Mouse (Mus musculus) MEL (cell line): Measurements from ENCODE around the gene Cldn3. TPM values are rescaled to one million over a fixed set of nuclear protein-coding genes. Genes with fewer than 3 reads are reported as not detected.
A peak's percentile ranks its signal among the peaks of the same experiment; 100 is the strongest.

Experiments used
- DNase-seq: peaks from one replicate; pipeline ENCODE4 v3.0.0; 2011; ENCODE audit warnings: low read depth, low spot score
- H3K27ac ChIP-seq: 2 replicates; pipeline ENCODE4 v1.5.1; 2012; ENCODE audit warnings: low read depth, mild to moderate bottlenecking, control low read depth, low read length, moderate library complexity; ENCODE audit not compliant: control insufficient read depth
- H3K27me3 ChIP-seq, 2 experiments: fragments of 150-350 bp in 1 of 2; sonication (generic) in 1 of 2; 2 replicates each; pipeline ENCODE4 v1.6.1; 2012; ENCODE audit warnings: low read length in 2 of 2, mild to moderate bottlenecking in 2 of 2, improper control_type of control experiment in 1 of 2, moderate library complexity in 1 of 2; ENCODE audit not compliant: insufficient read depth in 2 of 2, control insufficient read depth in 1 of 2
- H3K36me3 ChIP-seq, 2 experiments: 2 replicates each; pipeline ENCODE4 v1.6.1; 2012 to 2014; ENCODE audit warnings: low read length in 2 of 2, improper control_type of control experiment in 1 of 2, inconsistent platforms in 1 of 2, mild to moderate bottlenecking in 1 of 2; ENCODE audit not compliant: insufficient read depth in 2 of 2, control insufficient read depth in 1 of 2
- H3K4me1 ChIP-seq, 2 experiments: fragments of 150-350 bp in 1 of 2; sonication (generic) in 1 of 2; 2 replicates each; pipeline ENCODE4 v1.6.1; 2012; ENCODE audit warnings: low read length in 2 of 2, improper control_type of control experiment in 1 of 2, mild to moderate bottlenecking in 1 of 2; ENCODE audit not compliant: insufficient read depth in 2 of 2, control insufficient read depth in 1 of 2
- H3K4me3 ChIP-seq, 2 experiments: fragments of 150-350 bp in 1 of 2; sonication (generic) in 1 of 2; 2 replicates each; pipeline ENCODE4 v1.5.1; 2012; ENCODE audit warnings: low read depth in 2 of 2, low read length in 2 of 2, mild to moderate bottlenecking in 2 of 2, moderate library complexity in 2 of 2, control low read depth in 1 of 2, improper control_type of control experiment in 1 of 2; ENCODE audit not compliant: control insufficient read depth in 1 of 2, insufficient read depth in 1 of 2
- H3K79me2 ChIP-seq: 2 replicates; pipeline ENCODE4 v1.6.1; 2012; ENCODE audit warnings: mild to moderate bottlenecking, low read length, moderate library complexity; ENCODE audit not compliant: control insufficient read depth, poor library complexity, insufficient read depth
- H3K9ac ChIP-seq: 2 replicates; pipeline ENCODE4 v1.6.1; 2012; ENCODE audit warnings: low read depth, mild to moderate bottlenecking, control low read depth, low read length, moderate library complexity; ENCODE audit not compliant: control insufficient read depth, poor library complexity, severe bottlenecking
- H3K9me3 ChIP-seq: fragments of 150-350 bp; sonication (generic); replicated peaks from 2 replicates; pipeline ENCODE4 v1.6.1; 2012; ENCODE audit warnings: mild to moderate bottlenecking, low read length, improper control_type of control experiment, moderate library complexity; ENCODE audit not compliant: insufficient read depth
- BHLHE40 ChIP-seq: IDR thresholded peaks from 2 replicates; pipeline ENCODE4 v1.6.1; 2012; ENCODE audit warnings: low read depth, mild to moderate bottlenecking, inconsistent platforms, low read length, improper control_type of control experiment, borderline replicate concordance
- CHD1 ChIP-seq: IDR thresholded peaks from 2 replicates; pipeline ENCODE4 v1.6.1; 2012; ENCODE audit warnings: low read depth, mild to moderate bottlenecking, inconsistent platforms, low read length, improper control_type of control experiment
- CHD2 ChIP-seq: IDR thresholded peaks from 2 replicates; pipeline ENCODE4 v1.6.1; 2011; ENCODE audit warnings: low read length, improper control_type of control experiment
- E2F4 ChIP-seq: IDR thresholded peaks from 2 replicates; pipeline ENCODE4 v1.6.1; 2011; ENCODE audit warnings: low read depth, low read length, improper control_type of control experiment, borderline replicate concordance
- EP300 ChIP-seq, 2 experiments: IDR thresholded peaks; 2 replicates each; pipeline ENCODE4 v1.6.1; 2011; ENCODE audit warnings: improper control_type of control experiment in 2 of 2, low read length in 2 of 2, low read depth in 1 of 2, mild to moderate bottlenecking in 1 of 2
- ETS1 ChIP-seq: IDR thresholded peaks from 2 replicates; pipeline ENCODE4 v1.6.1; 2012; ENCODE audit warnings: low read depth, mild to moderate bottlenecking, inconsistent platforms, low read length, improper control_type of control experiment, moderate library complexity
- GATA1 ChIP-seq: IDR thresholded peaks from 2 replicates; pipeline ENCODE4 v1.6.1; 2011; ENCODE audit warnings: low read depth, low read length, improper control_type of control experiment
- HCFC1 ChIP-seq: IDR thresholded peaks from 2 replicates; pipeline ENCODE4 v1.6.1; 2012; ENCODE audit warnings: low read depth, mild to moderate bottlenecking, inconsistent platforms, low read length, improper control_type of control experiment, moderate library complexity
- JUND ChIP-seq: IDR thresholded peaks from 2 replicates; pipeline ENCODE4 v1.6.1; 2011; ENCODE audit warnings: low read depth, mild to moderate bottlenecking, improper control_type of control experiment, low read length
- MAFK ChIP-seq: IDR thresholded peaks from 2 replicates; pipeline ENCODE4 v1.6.1; 2011; ENCODE audit warnings: low read depth, mild to moderate bottlenecking, low read length, improper control_type of control experiment, borderline replicate concordance
- MAZ ChIP-seq: IDR thresholded peaks from 2 replicates; pipeline ENCODE4 v1.6.1; 2012; ENCODE audit warnings: low read depth, mild to moderate bottlenecking, inconsistent platforms, low read length, improper control_type of control experiment
- MXI1 ChIP-seq: IDR thresholded peaks from 2 replicates; pipeline ENCODE4 v1.6.1; 2011; ENCODE audit warnings: mild to moderate bottlenecking, low read depth, low read length, improper control_type of control experiment
- MYB ChIP-seq: IDR thresholded peaks from 2 replicates; pipeline ENCODE4 v1.6.1; 2011; ENCODE audit warnings: mild to moderate bottlenecking, low read depth, low read length, improper control_type of control experiment
- POLR2AphosphoS2 ChIP-seq: IDR thresholded peaks from 2 replicates; pipeline ENCODE4 v1.6.1; 2011; ENCODE audit warnings: low read length, improper control_type of control experiment
- RCOR1 ChIP-seq: IDR thresholded peaks from 2 replicates; pipeline ENCODE4 v1.6.1; 2012; ENCODE audit warnings: low read depth, mild to moderate bottlenecking, inconsistent platforms, low read length, improper control_type of control experiment
- SIN3A ChIP-seq: IDR thresholded peaks from 2 replicates; pipeline ENCODE4 v1.6.1; 2012; ENCODE audit warnings: low read length, improper control_type of control experiment, inconsistent platforms
- TAL1 ChIP-seq: IDR thresholded peaks from 2 replicates; pipeline ENCODE4 v1.6.1; 2012; ENCODE audit warnings: mild to moderate bottlenecking, inconsistent platforms, low read length, moderate library complexity, mixed read lengths
- TBP ChIP-seq: IDR thresholded peaks from 2 replicates; pipeline ENCODE4 v1.8.0; 2011; ENCODE audit warnings: low read depth, low read length, improper control_type of control experiment
- TCF12 ChIP-seq: IDR thresholded peaks from 2 replicates; pipeline ENCODE4 v1.6.1; 2014; ENCODE audit warnings: low read depth, mild to moderate bottlenecking, inconsistent platforms, low read length, improper control_type of control experiment, moderate library complexity
- USF1 ChIP-seq: IDR thresholded peaks from 2 replicates; pipeline ENCODE4 v1.6.1; 2014; ENCODE audit warnings: low read depth, mild to moderate bottlenecking, inconsistent platforms, low read length, improper control_type of control experiment, moderate library complexity
- ZKSCAN1 ChIP-seq: IDR thresholded peaks from 2 replicates; pipeline ENCODE4 v1.6.1; 2012; ENCODE audit warnings: low read depth, mild to moderate bottlenecking, inconsistent platforms, low read length, improper control_type of control experiment, moderate library complexity
- ZMIZ1 ChIP-seq: IDR thresholded peaks from 2 replicates; pipeline ENCODE4 v1.6.1; 2012; ENCODE audit warnings: low read depth, mild to moderate bottlenecking, inconsistent platforms, low read length, improper control_type of control experiment, moderate library complexity
- ZNF384 ChIP-seq: IDR thresholded peaks from 2 replicates; pipeline ENCODE4 v1.6.1; 2012; ENCODE audit warnings: low read depth, mild to moderate bottlenecking, inconsistent platforms, low read length, improper control_type of control experiment
- polyA plus RNA-seq, 2 experiments: library from polyadenylated mRNA; stranded (reverse) in 1 of 2; unstranded in 1 of 2; fragments of >175 nt in 1 of 2; fragments of >200 nt in 1 of 2; gene quantifications; 2 replicates each; pipeline versions ENCODE4 v1.2.1 to v1.2.4; 2012; ENCODE audit warnings: low replicate concordance in 2 of 2, low read depth in 1 of 2; ENCODE audit not compliant: insufficient read length in 2 of 2, insufficient read depth in 1 of 2, missing spikeins in 1 of 2
- total RNA-seq: library from RNA; depleted of rRNA; stranded (reverse); fragments of 300-350 nt; gene quantifications from 2 replicates; pipeline ENCODE4 v1.2.3, GENCODE M21; 2012

The Cldn3 gene
- total and polyA plus RNA-seq, 3 experiments, result 1.1 TPM; not detected in 2

GRCm38 (mm10) chr5:135025899-135026298 lies 39.9 kb downstream of the Cldn3 start:
- no peak for DNase-seq
- H3K4me3 ChIP-seq, result no peak overlapping the region
- H3K79me2 ChIP-seq, result peaks cover 2% of the 10 kb centered on the region; the same call in 1 of the 2 replicates
- H3K9ac ChIP-seq, result no peak overlapping the region
- no peaks in the 10 kb centered on the region for H3K27me3 ChIP-seq
- H3K27ac ChIP-seq, result no peak overlapping the region
- no peaks in the 10 kb centered on the region for H3K9me3 ChIP-seq
- peaks cover 12 to 36% of the 10 kb centered on the region in 2 experiments for H3K4me1 ChIP-seq
- TF ChIP-seq USF1 (no peak), ZNF384 (no peak), JUND (no peak), TAL1 (no peak), RCOR1 (no peak), MXI1 (no peak), ZMIZ1 (no peak), SIN3A (no peak), BHLHE40 (no peak), EP300 (IDR thresholded peaks at IDR 0.05; ENCODE audit: low read depth in 1 of 2, low read length in 2 of 2) (no peak), MYB (no peak), ZKSCAN1 (no peak), CHD1 (no peak), CHD2 (no peak), MAFK (no peak), POLR2AphosphoS2 (no peak), E2F4 (no peak)
- TF ChIP-seq, all 39 proteins: peak for 0
- H3K36me3 ChIP-seq, result peaks cover 0 to 22% of the 10 kb centered on the region in 2 experiments; a peak in 2 of 4 replicates

DNA sequence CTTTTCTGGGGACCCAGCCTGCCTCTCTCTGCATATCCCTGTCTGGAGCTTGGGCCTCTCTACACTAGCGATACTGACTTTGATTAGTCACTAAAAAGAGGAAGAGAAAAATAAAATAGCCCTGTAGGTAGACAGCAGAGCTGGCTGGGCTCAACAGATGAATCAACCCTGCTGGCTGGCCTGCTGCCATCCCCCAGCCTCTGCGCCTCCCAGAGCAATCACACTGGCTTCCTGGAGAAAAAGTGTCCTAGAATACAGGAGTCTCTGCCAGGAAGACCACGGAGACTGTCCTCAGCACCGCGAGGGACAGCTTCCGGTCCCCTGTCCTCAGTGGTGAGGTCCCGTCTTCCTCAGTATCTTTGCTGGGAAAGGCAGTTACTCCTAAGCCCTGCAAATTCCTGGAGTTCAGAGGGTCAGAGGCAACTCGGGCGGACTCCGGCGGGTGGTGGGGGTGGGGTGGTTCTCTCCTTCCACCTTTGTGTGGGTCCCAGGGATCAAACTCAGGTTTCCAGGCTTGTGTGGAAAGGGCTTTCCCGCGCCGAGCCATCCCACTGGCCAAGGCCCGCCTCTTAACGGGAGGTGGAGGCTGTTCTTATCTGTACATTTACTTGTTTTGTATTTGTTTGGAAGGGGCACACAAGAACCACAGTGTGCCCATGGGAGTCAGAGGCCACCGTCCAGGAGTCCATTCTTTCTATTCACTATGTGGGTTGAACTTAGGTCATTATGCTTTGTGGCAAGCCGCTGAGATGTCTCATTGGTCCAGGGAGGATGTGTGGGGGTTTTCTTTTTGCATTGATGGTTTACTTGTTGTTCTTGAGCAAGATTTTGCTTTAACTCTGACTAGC lies 43.2 kb downstream of the Cldn3 start:
- H3K27ac ChIP-seq, result peak overlapping the region; percentile 57

More for the DNA sequence above, 43.2 kb downstream of the Cldn3 start:
- peaks cover 12 to 31% of the 10 kb centered on the region in 2 experiments for H3K4me1 ChIP-seq
- no peaks in the 10 kb centered on the region for H3K9me3 ChIP-seq
- peak overlapping the region; percentile 40; the same call in 1 of the 2 replicates for H3K9ac ChIP-seq
- peaks cover 0 to 20% of the 10 kb centered on the region in 2 experiments; a peak in 2 of 4 replicates for H3K36me3 ChIP-seq
- peak; percentile 90 for DNase-seq
- H3K4me3 ChIP-seq, result peak overlapping the region in 1 of 2 experiments; percentile 42; a peak in 2 of 4 replicates
- no peaks in the 10 kb centered on the region for H3K27me3 ChIP-seq
- H3K79me2 ChIP-seq, result no peaks in the 10 kb centered on the region
- TF ChIP-seq JUND, result no peak
- TF ChIP-seq RCOR1, result peak; percentile 90
- peak; percentile 40 for TF ChIP-seq TAL1
- peak; percentile 53; the same call in 1 of the 2 replicates for TF ChIP-seq TBP
- TF ChIP-seq MAZ, result 0 out of 2 replicates have a peak, but pooled peaks have one; percentile 11
- TF ChIP-seq MXI1, result 0 out of 2 replicates have a peak, but pooled peaks have one; percentile 44
- TF ChIP-seq TCF12, result no peak
- TF ChIP-seq ZMIZ1, result no peak
- TF ChIP-seq HCFC1, result peak; percentile 37; the same call in 1 of the 2 replicates
- peak; percentile 62 to 85 for TF ChIP-seq EP300 (IDR thresholded peaks at IDR 0.05; ENCODE audit: low read depth in 1 of 2, low read length in 2 of 2)
- TF ChIP-seq GATA1, result peak; percentile 47; the same call in 1 of the 2 replicates
- TF ChIP-seq ETS1, result peak; percentile 72
- peak; percentile 80 for TF ChIP-seq SIN3A
